Mouse (Mus musculus) urinary bladder, postnatal 0 days (tissue): ENCODE results near the gene Mga. TPM values are rescaled to one million over a fixed set of nuclear protein-coding genes. Genes with fewer than 3 reads are reported as not detected.

Source experiments
- microRNA-seq: library from miRNA; unstranded; fragments of <30 nt; microRNA quantifications from one replicate; pipeline ENCODE4, GENCODE M21; 2016
- polyA plus RNA-seq: library from polyadenylated mRNA; unstranded; fragments of >200 nt; fragmentation: Nextera tagmentation; extraction: Ambion mirVana; gene quantifications from 2 replicates; pipeline ENCODE4 v1.2.1, GENCODE M21; 2015

Gene Mga
- 11.4 and 12.2 TPM in 2 replicates for polyA plus RNA-seq

DNA sequence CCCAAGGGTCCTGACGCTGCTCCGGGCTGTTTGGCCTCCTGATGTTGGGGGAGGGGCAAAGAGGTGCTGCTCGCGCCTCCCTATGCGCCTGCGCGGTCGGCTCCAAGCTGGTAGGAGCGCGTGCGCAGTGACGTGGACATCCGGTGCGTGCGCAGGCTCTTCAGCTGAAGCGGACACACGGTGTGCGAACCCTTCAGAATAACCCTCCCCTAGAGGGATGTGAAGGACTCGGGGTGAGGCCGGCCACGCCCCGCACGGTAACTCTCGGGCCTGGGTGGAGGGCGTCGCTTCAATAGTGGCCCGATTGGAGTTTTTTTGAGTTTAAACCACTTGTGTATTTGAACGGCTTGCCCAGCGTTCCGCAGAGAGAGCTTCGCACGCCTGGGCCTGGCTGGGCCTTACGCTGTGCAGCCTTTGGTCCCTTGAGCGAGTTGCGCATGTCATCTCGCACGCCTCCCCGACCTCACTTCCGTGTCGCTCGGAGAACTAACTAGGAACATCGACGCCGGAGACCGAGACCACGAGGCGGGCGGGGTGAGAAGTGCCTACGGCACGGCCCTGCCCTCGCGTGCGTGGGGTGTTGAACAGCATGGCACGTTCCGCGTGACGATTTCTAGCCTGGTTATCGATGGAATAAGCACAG is at the start of gene Mga:
Mga (plus strand) TSS at position 139 of the 643 bp plus-strand sequence.

DNA sequence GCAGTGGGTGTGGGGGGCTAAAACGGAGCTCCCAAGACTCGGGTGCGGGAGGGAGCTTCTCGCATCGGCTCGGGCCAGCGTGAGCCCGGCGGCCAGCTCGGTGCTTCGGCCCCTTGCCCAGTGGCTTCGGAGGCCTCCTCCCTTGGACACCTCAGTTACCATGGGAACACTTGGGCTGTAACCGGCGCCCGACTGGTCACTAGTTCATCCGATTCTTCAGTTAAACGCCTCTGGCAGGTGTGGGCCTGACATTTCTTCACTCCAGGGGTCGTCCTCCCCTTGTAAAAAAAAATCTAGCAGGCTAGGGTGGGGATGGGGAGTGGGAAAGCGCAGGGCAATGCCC is 75.5 kb downstream of the Mga start, which contains the start of gene Mapkbp1:
Mapkbp1 (plus strand) TSS at position 163 of the 343 bp plus-strand sequence.

Small RNA genes lying within 50 kb of the gene (microRNA-seq; reads per million reads assigned to microRNA genes)
- gene Mir7665 = not detected

Other genes starting within 250 kb of the Mga start
- 29.6 and 30.6 TPM in 2 replicates for gene Ndufaf1, start 234.4 kb upstream of the Mga start, polyA plus RNA-seq
- 22.0 and 25.2 TPM in 2 replicates for gene Rtf1, start 222.2 kb upstream of the Mga start, polyA plus RNA-seq
- 0.19 TPM in 1 of 2 replicates, not detected in the other for gene Itpka, start 154.9 kb upstream of the Mga start, polyA plus RNA-seq
- not detected in 2 replicates for gene Ltk, start 136.8 kb upstream of the Mga start, polyA plus RNA-seq
- gene Rpap1, start 109.7 kb upstream of the Mga start, polyA plus RNA-seq = 10.5 and 10.8 TPM in 2 replicates
- 17.5 and 18.9 TPM in 2 replicates for gene Tyro3, start 99.5 kb upstream of the Mga start, polyA plus RNA-seq
- 2.5 and 2.7 TPM in 2 replicates for gene Mapkbp1, start 75.5 kb downstream of the Mga start, polyA plus RNA-seq
- gene Jmjd7, start 130.3 kb downstream of the Mga start, polyA plus RNA-seq = 8.7 and 9.2 TPM in 2 replicates
- 0.37 and 0.80 TPM in 2 replicates for gene Gm28042, start 130.3 kb downstream of the Mga start, polyA plus RNA-seq
- gene Pla2g4b, start 136.2 kb downstream of the Mga start, polyA plus RNA-seq = 0.05 and 0.25 TPM in 2 replicates